Mouse (Mus musculus): ENCODE measurements around the gene Tnrc6b.
"Not testable (repeated sequence)": the region's sequence is repeated elsewhere in the genome, so short reads cannot be mapped to it uniquely, and the experiment has no call there.

Tnrc6b gene

GRCm38 (mm10) chr15:80859366-80859765 is 148.3 kb downstream of the Tnrc6b start:
- DNase-seq: no peak

- no peak for DNase-seq
Observed at GRCm38 (mm10) chr15:80861302-80861701, 150.2 kb downstream of the Tnrc6b start.

DNA sequence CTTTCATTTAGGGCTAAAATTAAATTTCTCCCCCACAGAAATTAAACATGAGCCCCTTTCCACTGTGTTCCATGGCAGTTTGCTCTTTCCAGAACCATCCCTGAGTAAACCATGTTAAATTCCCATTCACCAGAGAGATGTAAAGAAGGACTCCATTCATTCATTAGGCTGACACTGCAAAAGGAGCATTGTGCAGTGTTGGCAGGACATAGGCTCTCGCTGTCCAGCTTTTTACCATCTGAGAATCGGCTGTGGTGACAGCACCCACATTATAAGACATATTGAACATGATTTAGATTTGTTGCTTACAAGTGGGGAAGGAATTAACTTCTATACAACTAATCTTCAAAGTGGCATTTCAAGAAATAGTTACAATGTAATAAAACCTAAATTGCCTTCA is 150.9 kb downstream of the Tnrc6b start:
- DNase-seq: no peak

- DNase-seq: not testable (repeated sequence)
Observed at GRCm38 (mm10) chr15:80868603-80869002, 157.5 kb downstream of the Tnrc6b start.

DNA sequence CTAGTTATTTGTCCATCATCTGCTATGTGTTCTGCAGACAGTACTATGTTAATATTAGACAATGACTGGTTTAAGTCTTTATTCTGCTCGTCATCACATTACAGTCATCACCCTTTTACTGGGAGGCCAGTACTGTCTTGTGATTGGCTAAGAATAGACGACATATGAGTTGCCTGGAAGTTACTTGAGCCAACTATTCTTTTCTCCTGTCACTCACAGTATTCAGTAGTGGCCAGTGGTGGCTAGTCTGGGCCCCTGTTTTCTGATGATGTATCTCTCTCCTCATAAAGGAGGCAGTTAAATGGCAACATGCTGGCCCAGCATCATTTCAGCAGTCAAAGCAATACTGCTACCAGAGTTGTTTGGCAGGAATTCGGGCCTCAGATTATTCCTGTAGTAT is 163.6 kb downstream of the Tnrc6b start:
- no peak for DNase-seq

GRCm38 (mm10) chr15:80876231-80876630 is 165.1 kb downstream of the Tnrc6b start:
- DNase-seq: no peak

DNA sequence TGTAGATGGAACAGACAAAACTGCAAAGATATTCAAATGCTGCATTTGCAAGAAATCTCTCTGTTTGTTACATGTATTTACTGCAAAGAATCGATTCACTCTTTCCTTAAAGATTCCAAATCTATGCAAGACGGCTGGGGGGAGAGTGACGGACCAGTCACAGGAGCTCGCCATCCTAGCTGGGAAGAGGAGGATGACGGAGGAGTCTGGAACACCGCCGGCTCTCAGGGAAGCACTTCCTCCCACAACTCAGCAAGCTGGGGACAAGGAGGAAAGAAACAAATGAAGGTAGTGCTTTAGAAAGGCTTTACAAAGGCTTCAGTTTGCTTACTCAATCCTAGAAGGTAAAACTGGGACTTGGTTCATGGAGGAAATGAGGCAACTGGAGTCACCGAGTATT is 173.0 kb downstream of the Tnrc6b start:
- DNase-seq: no peak

GRCm38 (mm10) chr15:80886361-80887156 is 175.4 kb downstream of the Tnrc6b start:
- DNase-seq: no peak

- no peak for DNase-seq
Observed at GRCm38 (mm10) chr15:80892341-80892740, 181.2 kb downstream of the Tnrc6b start.

DNA sequence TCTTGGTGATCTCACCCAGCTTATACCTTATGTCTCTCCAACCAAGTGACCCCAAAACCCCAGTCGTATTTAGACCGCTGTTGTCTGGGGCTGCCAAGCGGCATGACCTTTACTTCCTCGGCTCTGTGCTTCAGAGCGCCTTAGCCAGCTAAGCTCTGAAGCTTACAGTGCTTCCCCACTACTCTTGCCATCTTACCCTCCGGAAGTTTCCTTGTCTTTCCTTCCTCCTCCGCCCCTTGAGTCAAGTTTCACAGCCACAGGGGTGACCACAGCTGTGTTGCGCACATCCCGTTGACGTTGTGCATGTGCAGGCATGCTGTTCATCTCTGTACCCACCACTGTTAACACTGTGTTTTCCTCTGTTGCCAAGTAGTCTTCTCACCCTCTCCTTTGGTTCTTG is 185.6 kb downstream of the Tnrc6b start:
- DNase-seq: peak; percentile 9 to 44

- no peak for DNase-seq
Observed at GRCm38 (mm10) chr15:80897911-80898310, 186.8 kb downstream of the Tnrc6b start.

DNA sequence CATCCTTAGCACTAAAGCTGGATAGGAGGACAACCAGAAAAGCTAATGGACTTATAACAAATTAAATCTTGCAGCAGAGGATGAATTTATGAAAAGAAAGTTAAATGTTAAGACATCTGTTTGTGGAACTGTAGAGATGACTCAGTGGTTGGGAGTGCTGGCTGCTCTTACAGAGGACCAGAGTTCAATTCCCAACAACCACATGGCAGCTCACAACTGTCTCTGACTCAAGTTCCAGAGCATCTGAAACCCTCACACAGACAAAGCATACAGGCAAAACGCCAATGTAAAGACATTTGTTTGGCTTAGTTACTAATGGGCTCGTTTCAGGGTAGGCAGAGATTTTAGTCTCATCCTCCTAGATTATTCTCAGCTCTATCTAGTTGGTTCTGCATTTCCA is 188.7 kb downstream of the Tnrc6b start:
- no peak for DNase-seq

DNA sequence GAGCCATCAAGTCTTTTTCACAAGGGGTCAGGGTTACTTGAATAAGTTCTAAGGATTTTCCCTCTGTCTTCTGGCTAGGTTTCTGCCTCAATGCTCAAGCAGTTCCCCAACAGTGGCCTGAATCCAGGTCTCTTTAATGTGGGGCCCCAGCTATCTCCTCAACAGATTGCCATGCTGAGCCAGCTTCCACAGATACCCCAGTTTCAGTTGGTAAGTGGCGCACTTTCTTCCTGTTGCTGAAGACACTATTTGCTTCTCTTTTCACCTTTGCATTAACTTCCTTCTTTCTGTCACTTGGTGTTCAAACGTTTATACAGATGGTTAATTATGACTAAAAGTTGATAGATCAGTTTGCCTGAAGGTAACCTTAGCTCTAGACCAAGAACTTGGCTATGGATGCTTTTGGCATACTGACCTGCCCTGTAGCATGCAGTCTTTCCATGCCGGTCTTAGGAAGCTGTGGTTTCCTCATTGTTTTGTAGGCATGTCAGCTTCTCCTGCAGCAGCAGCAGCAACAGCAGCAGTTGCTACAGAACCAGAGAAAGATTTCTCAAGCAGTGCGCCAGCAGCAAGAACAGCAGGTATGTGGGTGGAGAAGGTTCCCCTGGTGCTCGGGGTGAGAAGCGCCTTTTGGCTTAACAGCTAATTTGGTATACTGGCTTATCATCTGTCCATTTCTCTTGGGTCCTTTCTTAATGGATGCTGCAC is 190.8 kb downstream of the Tnrc6b start:
- DNase-seq: no peak

DNA sequence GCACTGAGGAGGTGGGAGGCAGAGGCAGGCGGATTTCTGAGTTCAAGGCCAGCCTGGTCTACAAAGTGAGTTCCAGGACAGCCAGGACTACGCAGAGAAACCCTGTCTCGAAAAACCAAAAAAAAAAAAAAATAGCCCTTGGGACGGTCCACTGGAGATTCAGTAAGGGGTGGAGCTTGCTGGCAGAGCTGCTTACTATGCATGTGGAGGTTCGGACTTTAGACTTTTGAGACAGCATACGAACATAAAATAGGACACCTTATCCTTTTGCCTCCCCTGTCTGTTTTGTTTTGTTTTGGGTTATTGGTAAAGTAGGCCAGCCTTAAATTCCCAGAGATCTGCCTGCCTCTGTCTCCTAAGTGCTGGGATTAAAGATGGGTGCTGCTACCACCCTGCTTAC is 193.7 kb downstream of the Tnrc6b start:
- DNase-seq: not testable (repeated sequence)

DNA sequence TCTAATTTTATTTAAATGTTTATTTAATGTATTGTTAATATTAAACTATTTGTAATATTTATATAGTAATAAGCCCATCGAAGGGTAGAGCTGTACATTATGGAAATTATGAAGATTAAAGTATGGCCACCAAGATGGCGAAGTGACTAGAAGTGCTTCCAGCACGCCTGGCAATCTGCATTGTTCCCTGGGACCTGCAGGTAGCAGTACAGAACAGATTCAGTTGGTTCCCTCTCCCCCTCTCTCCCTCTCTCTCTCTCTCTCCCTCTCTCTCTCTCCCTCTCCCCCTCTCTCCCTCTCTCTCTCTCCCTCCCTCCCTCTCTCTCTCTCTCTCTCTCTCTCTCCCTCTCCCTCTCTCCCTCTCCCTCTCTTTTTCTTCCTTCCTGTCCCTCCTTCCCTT is 199.1 kb downstream of the Tnrc6b start:
- no peak for DNase-seq

GRCm38 (mm10) chr15:80910790-80911531 is 199.8 kb downstream of the Tnrc6b start:
- no peak for DNase-seq

DNA sequence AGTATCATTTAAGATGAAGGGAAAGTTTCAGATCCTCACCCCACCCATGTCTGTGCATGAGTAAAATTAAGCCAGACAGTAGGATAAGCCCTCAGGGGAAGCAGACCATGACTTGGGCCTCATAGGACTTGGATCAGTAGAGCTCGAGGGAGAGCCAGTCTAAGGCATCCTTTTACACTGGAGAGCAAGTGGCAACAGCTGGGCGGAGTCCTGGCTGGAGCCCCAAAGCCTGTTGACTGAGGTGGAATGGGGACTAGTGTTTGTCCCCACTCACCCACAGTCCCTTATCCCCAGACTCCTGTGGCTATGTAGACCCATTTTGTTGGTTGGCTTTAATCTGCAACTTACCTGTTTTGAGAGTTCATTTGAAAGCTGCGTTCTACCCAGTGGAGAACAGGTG is 201.1 kb downstream of the Tnrc6b start:
- no peak for DNase-seq

GRCm38 (mm10) chr15:80913803-80914202 is 202.7 kb downstream of the Tnrc6b start:
- no peak for DNase-seq

DNA sequence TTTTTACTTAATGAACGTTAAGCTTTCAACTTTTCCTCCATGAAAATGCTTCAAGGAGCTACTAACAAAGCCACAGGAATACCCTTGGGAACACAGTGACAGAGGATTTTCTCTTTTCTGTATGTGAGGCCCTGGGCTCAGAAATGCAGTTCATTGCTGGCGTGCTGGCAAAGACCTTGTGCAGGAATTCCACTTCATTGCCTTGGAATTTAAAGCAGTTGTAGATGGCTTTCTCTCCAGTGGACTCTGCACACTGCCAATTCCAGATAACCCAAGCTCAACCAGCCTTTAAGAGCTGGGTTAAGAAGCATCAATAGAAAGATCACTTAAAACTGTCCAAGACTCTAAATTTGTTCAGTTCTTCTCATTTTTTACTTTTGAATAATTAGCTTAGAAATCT is 204.7 kb downstream of the Tnrc6b start:
- DNase-seq: no peak

GRCm38 (mm10) chr15:80916621-80917020 is 205.5 kb downstream of the Tnrc6b start:
- DNase-seq: no peak

GRCm38 (mm10) chr15:80920346-80920745 is 209.2 kb downstream of the Tnrc6b start:
- DNase-seq: no peak

GRCm38 (mm10) chr15:80921781-80922180 is 210.7 kb downstream of the Tnrc6b start:
- no peak for DNase-seq

- no peak for DNase-seq
Observed at GRCm38 (mm10) chr15:80924211-80924610, 213.1 kb downstream of the Tnrc6b start.
